Mouse (Mus musculus) erythroid progenitor cell, adult 5-6 weeks (primary cell): ENCODE results near the gene Dppa4. TPM values are rescaled to one million over a fixed set of nuclear protein-coding genes. Genes with fewer than 3 reads are reported as not detected.

Source experiments
- ATAC-seq: replicated peaks from 2 replicates; pipeline ENCODE4 v1.8.0; 2016; ENCODE audit warnings: moderate number of reproducible peaks, mild to moderate bottlenecking, moderate TSS enrichment, inconsistent platforms; ENCODE audit not compliant: poor library complexity, low FRiP score, severe bottlenecking
- total RNA-seq, 2 experiments: library from RNA; stranded (forward) in 1 of 2; stranded (reverse) in 1 of 2; fragments of 150-400 nt in 1 of 2; fragments of 186-747, 209-891 nt in 1 of 2; gene quantifications; 2 replicates each; pipeline versions ENCODE4 v1.2.3 to v1.2.4; 2015 to 2017; ENCODE audit warnings: low replicate concordance in 2 of 2

Gene Dppa4
- total RNA-seq, 2 experiments from 2014 or later = not detected

DNA sequence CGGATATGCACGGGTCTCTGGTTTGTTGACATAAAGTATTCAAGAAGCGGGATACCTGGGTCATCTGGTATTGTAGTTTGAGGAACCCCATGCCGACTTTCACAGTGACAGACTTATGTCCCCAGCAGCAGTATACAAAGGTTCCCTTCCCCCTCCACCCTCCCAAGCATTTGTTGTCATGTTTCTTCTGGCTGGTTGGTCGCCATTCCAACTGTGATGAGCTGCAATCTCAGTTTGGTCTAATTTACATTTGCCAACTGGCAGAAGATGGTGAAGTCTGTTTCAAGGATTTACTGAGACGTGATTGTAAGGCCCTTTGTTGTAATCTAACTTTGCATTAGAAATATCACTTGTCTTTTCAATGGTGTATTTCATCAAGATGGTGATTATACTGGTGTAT is 39.6 kb downstream of the Dppa4 start:
- ATAC-seq = no peak

DNA sequence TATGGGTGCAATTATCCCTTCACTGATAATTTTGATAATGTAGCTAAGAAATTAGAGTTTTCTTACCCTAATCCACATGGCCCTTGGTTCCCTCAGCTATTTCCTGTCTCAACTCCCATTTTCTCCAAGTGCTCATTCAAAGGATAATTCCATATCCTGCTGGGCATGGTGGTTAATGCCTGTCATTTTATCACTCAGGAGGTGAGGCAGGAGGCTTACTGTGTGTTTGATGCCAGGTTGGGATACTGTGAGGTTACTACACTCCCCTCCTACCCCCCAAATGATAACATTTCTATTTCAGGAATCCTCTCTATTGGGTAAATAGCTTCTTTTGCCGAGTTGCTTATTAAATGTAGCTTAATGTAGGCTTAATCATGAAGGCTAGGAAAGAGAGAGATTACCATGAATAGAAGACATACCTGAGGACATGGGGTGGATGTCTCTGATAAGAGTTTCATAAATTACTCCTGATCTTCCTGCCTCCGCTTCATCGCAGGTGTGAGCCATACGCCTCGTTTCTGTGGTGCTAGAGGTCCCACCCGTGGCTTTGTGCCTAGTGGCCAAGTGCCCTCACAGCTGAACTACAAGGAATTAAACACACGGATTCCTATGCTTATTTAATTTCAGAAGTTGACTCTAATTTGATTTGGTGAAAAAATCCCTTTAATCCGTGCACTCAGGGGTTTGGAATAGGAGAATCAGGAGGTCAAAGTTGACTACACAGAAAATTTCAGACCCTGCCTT is 40.2 kb downstream of the Dppa4 start:
- no peak for ATAC-seq

DNA sequence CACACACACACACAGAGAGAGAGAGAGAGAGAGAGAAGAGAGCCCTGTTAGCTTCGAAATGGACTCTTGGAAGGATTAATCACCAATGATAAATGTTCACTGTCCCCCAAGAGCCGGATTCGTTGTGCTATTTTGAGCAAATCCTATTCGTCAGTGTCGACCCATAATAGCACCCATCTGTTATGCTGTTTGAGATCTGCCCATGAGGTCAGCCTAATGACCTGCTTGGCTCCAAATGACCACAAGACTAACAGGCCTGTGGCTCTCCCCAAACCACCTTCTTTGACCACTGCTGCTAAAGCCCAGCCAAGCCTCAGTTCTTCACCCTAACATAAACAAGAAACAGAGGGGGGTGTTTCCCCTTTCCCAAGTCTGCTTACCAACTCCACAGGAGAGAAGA is 43.4 kb downstream of the Dppa4 start:
- ATAC-seq = no peak

DNA sequence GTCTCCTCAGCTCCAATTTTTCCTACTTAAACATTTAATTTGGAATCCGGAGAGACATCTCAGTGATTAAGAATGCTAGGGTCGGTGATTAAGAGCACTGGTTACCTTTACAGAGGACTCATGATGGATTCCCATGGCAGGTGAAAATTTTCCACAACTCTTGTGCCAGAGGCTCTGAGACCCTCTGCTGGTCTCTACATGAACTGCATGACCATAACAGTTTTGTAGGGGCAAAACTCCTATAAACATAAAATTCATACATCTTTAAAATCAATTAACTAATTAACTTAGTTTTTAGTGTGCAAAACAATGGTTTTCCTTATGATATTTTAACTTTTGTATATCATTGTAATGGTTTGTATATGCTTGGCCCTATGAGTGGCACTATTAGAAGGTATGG is 44.9 kb downstream of the Dppa4 start:
- no peak for ATAC-seq

DNA sequence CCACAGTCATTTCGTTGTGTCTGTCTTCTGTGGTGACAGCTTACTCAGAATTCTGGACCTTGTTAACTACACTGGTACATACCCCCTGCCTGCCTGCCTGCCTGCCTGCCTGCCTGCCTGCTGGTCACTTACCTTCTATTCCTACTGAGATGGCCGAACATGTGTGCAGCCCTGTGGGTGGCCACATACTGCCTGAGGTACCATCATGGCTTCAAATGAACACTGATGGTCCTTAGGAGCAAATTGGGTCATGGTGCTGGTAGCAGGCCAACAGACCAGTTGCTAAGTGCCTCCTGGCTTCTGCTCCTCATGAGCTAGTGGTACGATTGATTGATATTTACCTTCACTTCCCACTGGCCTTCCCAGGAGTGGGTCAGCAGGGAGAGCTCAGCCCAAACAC is 48.3 kb downstream of the Dppa4 start:
- no peak for ATAC-seq

DNA sequence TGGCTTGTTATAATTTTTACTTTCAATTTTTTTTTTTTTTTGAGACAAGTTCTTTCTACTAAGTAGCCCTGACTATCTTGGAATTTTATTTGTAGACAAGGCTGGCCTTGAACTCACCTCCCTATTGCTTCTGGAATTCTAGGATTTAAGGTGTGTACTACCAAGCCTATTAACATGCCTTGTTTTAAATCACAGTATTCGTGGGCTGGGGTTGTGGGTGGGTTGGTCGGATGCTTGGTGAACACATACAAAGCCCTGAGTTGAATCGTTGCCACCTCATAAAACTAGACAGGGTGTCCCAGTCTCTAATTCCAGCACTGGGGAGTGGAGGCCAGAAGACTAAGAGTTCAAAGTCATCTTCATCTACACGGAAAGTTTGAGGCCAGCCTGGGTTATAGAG is 51.8 kb downstream of the Dppa4 start:
- ATAC-seq = no peak

Other genes starting within 250 kb of the Dppa4 start
- not detected in 2 replicates for gene Dppa2, start 20.2 kb downstream of the Dppa4 start, total RNA-seq (2015; ENCODE audit: low replicate concordance)
- not detected in 2 replicates for gene Dppa2, start 20.2 kb downstream of the Dppa4 start, total RNA-seq (2017; ENCODE audit: low replicate concordance)
- gene Gm5485, start 128.7 kb downstream of the Dppa4 start, total RNA-seq (2015; ENCODE audit: low replicate concordance) = not detected in 2 replicates
- not detected in 2 replicates for gene Gm5485, start 128.7 kb downstream of the Dppa4 start, total RNA-seq (2017; ENCODE audit: low replicate concordance)
- not detected in 2 replicates for gene Morc1, start 147.5 kb downstream of the Dppa4 start, total RNA-seq (2015; ENCODE audit: low replicate concordance)
- not detected in 2 replicates for gene Morc1, start 147.5 kb downstream of the Dppa4 start, total RNA-seq (2017; ENCODE audit: low replicate concordance)